Mouse (Mus musculus) liver, embryonic 13.5 days (tissue): ENCODE results near the gene Pik3r5. TPM values are rescaled to one million over a fixed set of nuclear protein-coding genes. Genes with fewer than 3 reads are reported as not detected.

Source experiments
- ATAC-seq: fragments of 200-750 bp; cut with Nextera tagmentation; 2 replicates; pipeline ENCODE4 v1.8.0; 2017; ENCODE audit warnings: low read depth, mild to moderate bottlenecking, moderate number of reproducible peaks, moderate library complexity
- DNase-seq: peaks from one replicate; pipeline ENCODE4 v3.0.0; 2022
- H3K27ac ChIP-seq: fragments of 300-500 bp; sonication (generic); 2 replicates; pipeline ENCODE4 v1.5.1; 2015; ENCODE audit warnings: moderate library complexity, mild to moderate bottlenecking, inconsistent platforms
- H3K27me3 ChIP-seq: fragments of 300-500 bp; sonication (generic); 2 replicates; pipeline ENCODE4 v1.6.1; 2015; ENCODE audit warnings: mild to moderate bottlenecking, inconsistent platforms
- H3K36me3 ChIP-seq: fragments of 300-500 bp; sonication (generic); 2 replicates; pipeline ENCODE4 v1.6.1; 2015; ENCODE audit warnings: mild to moderate bottlenecking, inconsistent platforms
- H3K4me1 ChIP-seq: fragments of 300-500 bp; sonication (generic); replicated peaks from 2 replicates; pipeline ENCODE4 v1.6.1; 2015; ENCODE audit warnings: inconsistent platforms
- H3K4me2 ChIP-seq: fragments of 300-500 bp; sonication (generic); 2 replicates; pipeline ENCODE4 v1.6.1; 2015; ENCODE audit warnings: inconsistent platforms, mild to moderate bottlenecking, moderate library complexity
- H3K4me3 ChIP-seq: fragments of 300-500 bp; sonication (generic); replicated peaks from 2 replicates; pipeline ENCODE4 v1.5.1; 2015; ENCODE audit warnings: mild to moderate bottlenecking, inconsistent platforms
- H3K9ac ChIP-seq: fragments of 300-500 bp; sonication (generic); 2 replicates; pipeline ENCODE4 v1.6.1; 2015; ENCODE audit warnings: mild to moderate bottlenecking, inconsistent platforms
- H3K9me3 ChIP-seq: fragments of 300-500 bp; sonication (generic); replicated peaks from 2 replicates; pipeline ENCODE4 v1.6.1; 2016; ENCODE audit warnings: inconsistent platforms
- WGBS: fragments of 180-500 bp; shearing (Covaris S2); methylation state at CpG from one replicate; pipeline ENCODE4 v1.1.7; 2015; ENCODE audit not compliant: insufficient replicate concordance; 5-methylcytosine and 5-hydroxymethylcytosine counted together
- polyA plus RNA-seq: library from polyadenylated mRNA; unstranded; fragments of >200 nt; fragmentation: Nextera tagmentation; extraction: Ambion mirVana; gene quantifications from 2 replicates; pipeline ENCODE4 v1.2.1, GENCODE M21; 2015

The Pik3r5 gene
- polyA plus RNA-seq, 1 experiment from 2014 or later: 0.15 TPM

- H3K9me3 ChIP-seq: no peaks in the 10 kb centered on the region
- H3K4me2 ChIP-seq: no peak overlapping the region
- H3K4me1 ChIP-seq: 0 out of 2 replicates have a peak, but pooled peaks cover 7% of the 10 kb centered on the region
- no peaks in the 10 kb centered on the region for H3K36me3 ChIP-seq
- ATAC-seq (no peak), DNase-seq (no peak)
- 54% methylated on average over 2 of the region's 2 CpGs for WGBS
- H3K27me3 ChIP-seq: peaks cover 29% of the 10 kb centered on the region
- H3K27ac ChIP-seq: no peak overlapping the region
- H3K9ac ChIP-seq: no peak overlapping the region
- H3K4me3 ChIP-seq: no peak overlapping the region
These were observed 2.8 kb downstream of the Pik3r5 start for GRCm38 (mm10) chr11:68434697-68435096.

DNA sequence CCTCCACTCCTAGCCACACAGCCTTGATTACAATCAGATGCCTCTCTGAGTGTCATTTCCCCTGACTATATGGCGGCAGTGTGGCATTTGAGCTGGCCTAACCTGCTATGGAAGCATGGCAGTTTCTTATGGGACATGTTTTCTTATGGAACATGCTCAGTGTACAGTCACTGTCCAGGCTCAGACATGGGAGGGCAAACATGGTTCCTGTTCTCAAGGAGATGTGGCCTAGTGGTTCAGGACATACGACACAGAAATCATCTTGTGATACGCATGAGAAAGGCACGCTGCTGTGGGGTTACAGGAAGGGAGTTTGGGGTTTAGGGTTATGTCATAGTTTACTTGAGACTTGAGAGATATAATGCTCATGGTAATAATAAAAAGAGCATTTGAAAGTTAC lies 3.7 kb downstream of the Pik3r5 start:
- H3K4me2 ChIP-seq: no peak overlapping the region
- 0 out of 2 replicates have a peak, but pooled peaks cover 7% of the 10 kb centered on the region for H3K4me1 ChIP-seq
- DNase-seq (no peak), ATAC-seq (no peak)
- H3K9me3 ChIP-seq: no peaks in the 10 kb centered on the region
- no peak overlapping the region for H3K27ac ChIP-seq
- H3K9ac ChIP-seq: no peak overlapping the region
- peaks cover 21% of the 10 kb centered on the region for H3K27me3 ChIP-seq
- no peaks in the 10 kb centered on the region for H3K36me3 ChIP-seq
- 75% methylated on average over 4 of the region's 4 CpGs for WGBS
- H3K4me3 ChIP-seq: no peak overlapping the region

- H3K27me3 ChIP-seq: peaks cover 14% of the 10 kb centered on the region
- no peak for ATAC-seq
These were observed 4.5 kb downstream of the Pik3r5 start for GRCm38 (mm10) chr11:68436376-68436775.

DNA sequence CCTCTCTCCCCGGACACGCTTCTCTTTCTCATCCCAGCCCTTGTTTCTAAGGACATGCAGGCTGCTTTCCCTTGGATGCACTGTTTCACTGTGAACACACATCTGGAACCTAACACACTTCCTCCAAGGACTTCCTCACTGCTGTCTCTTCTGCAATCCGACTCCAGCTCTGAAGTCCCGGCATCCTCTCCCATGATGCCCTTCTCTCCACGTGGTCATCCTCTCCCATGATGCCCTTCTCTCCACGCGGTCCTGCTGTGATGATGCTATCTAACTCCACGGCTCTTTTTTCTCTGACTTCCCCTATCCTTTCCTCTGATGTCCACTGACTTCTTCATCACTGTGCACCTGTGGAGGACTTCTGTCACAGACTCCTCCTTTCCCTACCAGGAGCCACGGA lies 8.2 kb downstream of the Pik3r5 start:
- H3K9me3 ChIP-seq: no peaks in the 10 kb centered on the region
- no peaks in the 10 kb centered on the region for H3K27me3 ChIP-seq
- H3K36me3 ChIP-seq: no peaks in the 10 kb centered on the region
- ATAC-seq: no peak
- no peak for DNase-seq
- no peak overlapping the region for H3K27ac ChIP-seq
- no peak overlapping the region for H3K4me3 ChIP-seq
- 51% methylated on average over 9 of the region's 9 CpGs for WGBS
- no peaks in the 10 kb centered on the region for H3K4me1 ChIP-seq
- H3K9ac ChIP-seq: no peak overlapping the region
- H3K4me2 ChIP-seq: no peak overlapping the region

More at GRCm38 (mm10) chr11:68436376-68436775, 4.5 kb downstream of the Pik3r5 start:
- no peak overlapping the region for H3K27ac ChIP-seq
- H3K36me3 ChIP-seq: no peaks in the 10 kb centered on the region
- H3K4me1 ChIP-seq: 0 out of 2 replicates have a peak, but pooled peaks cover 7% of the 10 kb centered on the region
- WGBS: 53% methylated on average over 5 of the region's 5 CpGs
- DNase-seq: no peak
- no peaks in the 10 kb centered on the region for H3K9me3 ChIP-seq
- no peak overlapping the region for H3K4me3 ChIP-seq
- H3K9ac ChIP-seq: no peak overlapping the region
- no peak overlapping the region for H3K4me2 ChIP-seq

GRCm38 (mm10) chr11:68440965-68441364 lies 9.0 kb downstream of the Pik3r5 start:
- no peak overlapping the region for H3K9ac ChIP-seq
- H3K9me3 ChIP-seq: no peaks in the 10 kb centered on the region
- WGBS: 44% methylated on average over 3 of the region's 5 CpGs
- ATAC-seq (no peak), DNase-seq (no peak)
- no peak overlapping the region for H3K4me2 ChIP-seq
- H3K27me3 ChIP-seq: no peaks in the 10 kb centered on the region
- no peaks in the 10 kb centered on the region for H3K4me1 ChIP-seq
- no peak overlapping the region for H3K27ac ChIP-seq
- no peak overlapping the region for H3K4me3 ChIP-seq
- no peaks in the 10 kb centered on the region for H3K36me3 ChIP-seq

DNA sequence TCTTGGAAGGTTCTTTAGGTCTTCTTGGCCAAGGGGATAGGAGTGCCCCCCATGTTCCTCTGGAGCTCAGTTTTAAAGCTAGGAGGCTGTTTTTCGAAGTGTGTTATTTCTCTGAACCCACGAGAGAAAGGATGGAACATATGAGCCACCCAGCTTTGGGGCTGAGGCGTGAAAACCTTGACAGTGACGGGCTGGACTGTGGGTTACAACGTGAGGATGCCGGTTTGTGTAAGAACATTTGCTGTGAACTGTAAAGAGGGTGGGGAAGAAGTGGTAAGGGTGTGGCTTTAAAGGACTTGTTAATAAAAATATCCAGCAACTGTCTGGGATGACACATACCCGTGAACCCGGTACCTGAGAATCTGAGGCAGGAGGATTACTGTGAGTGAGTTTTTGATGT lies 10.4 kb downstream of the Pik3r5 start:
- no peak overlapping the region for H3K9ac ChIP-seq

DNA sequence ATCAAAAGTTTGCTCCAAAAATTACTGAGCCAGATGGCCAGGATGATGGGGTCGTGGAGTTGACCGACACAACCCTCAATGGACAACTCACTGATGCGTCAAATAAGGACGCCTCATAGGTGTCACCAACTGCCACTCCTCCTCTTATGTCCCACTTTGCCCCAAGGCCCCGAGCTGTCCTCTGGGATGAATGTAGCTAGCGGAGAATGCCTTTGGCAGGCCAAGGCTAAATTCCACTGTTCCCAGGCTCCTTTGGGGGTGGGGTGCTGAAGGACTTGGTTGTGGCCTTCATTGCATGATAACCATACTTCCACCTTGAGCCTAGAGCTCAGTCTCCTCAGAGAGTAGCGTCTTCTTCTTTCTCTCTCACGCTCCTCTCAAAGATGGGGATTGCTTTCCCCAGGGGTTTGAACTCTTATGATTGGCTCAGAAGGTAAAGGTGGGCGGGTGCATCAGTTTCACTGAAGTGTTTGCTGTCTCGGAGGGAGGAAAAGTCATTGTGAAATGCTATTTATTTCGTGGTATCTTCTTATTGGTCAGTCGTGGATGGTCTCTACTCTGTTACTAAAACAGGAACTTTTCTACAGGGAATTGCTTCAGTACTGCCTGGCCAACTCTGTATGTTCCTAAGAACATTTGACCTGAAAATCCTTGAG lies 11.2 kb downstream of the Pik3r5 start:
- no peaks in the 10 kb centered on the region for H3K27me3 ChIP-seq
- ATAC-seq (no peak), DNase-seq (no peak)
- H3K4me2 ChIP-seq: no peak overlapping the region
- H3K27ac ChIP-seq: no peak overlapping the region
- no peak overlapping the region for H3K4me3 ChIP-seq
- H3K9ac ChIP-seq: no peak overlapping the region
- 57% methylated on average over 12 of the region's 12 CpGs for WGBS
- no peaks in the 10 kb centered on the region for H3K4me1 ChIP-seq
- no peaks in the 10 kb centered on the region for H3K9me3 ChIP-seq
- no peaks in the 10 kb centered on the region for H3K36me3 ChIP-seq

More for the DNA sequence above, 10.4 kb downstream of the Pik3r5 start:
- 68% methylated on average over 8 of the region's 8 CpGs for WGBS
- H3K27ac ChIP-seq: no peak overlapping the region
- no peak overlapping the region for H3K4me2 ChIP-seq
- H3K27me3 ChIP-seq: no peaks in the 10 kb centered on the region
- H3K9me3 ChIP-seq: no peaks in the 10 kb centered on the region
- H3K4me3 ChIP-seq: no peak overlapping the region
- DNase-seq: no peak
- ATAC-seq: no peak
- no peaks in the 10 kb centered on the region for H3K4me1 ChIP-seq
- no peaks in the 10 kb centered on the region for H3K36me3 ChIP-seq

DNA sequence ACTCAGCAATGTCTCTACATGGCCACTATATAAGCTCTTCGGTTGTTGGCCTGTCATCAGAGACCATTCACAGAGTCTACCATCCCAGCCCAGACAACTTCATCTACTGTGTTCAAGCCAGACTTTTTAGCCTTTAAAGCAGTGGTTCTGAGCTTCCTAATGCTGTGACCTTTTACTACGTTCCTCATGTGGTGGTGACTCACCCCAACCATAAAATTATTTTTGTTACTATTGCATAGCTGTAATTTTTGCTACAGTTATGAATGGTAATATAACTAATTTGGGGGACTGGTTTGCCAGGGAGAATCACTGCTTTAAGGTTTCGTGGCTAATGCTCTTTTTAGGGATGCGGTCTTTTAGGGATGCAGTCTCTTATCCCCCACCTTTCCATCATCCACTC lies 14.0 kb downstream of the Pik3r5 start:
- H3K4me3 ChIP-seq: no peak overlapping the region
- no peaks in the 10 kb centered on the region for H3K9me3 ChIP-seq
- 0 out of 2 replicates have a peak, but pooled peaks cover 2% of the 10 kb centered on the region for H3K4me1 ChIP-seq
- ATAC-seq (no peak), DNase-seq (no peak)
- WGBS: 71% methylated on average over 4 of the region's 4 CpGs
- H3K9ac ChIP-seq: no peak overlapping the region
- H3K36me3 ChIP-seq: no peaks in the 10 kb centered on the region
- no peaks in the 10 kb centered on the region for H3K27me3 ChIP-seq
- H3K27ac ChIP-seq: no peak overlapping the region
- no peak overlapping the region for H3K4me2 ChIP-seq

DNA sequence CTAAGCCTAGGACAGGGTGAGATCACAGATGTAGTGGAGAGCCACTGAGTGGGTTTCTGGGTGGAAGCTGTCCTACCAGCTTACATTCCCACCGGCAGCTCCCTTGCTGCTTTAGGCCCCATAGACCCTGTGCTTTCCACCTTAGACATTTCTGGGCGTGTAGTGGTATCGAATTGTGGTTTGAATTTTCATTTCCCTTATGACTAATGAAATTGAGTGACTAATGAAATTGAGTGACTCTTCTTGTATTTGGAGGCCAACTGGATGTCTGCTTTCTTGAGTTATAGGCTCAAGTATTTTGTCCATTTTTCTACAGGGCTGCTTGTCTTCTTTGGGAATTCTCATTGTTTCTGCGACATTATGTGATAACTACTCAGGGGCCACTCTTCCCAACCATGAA lies 14.6 kb downstream of the Pik3r5 start:
- H3K9ac ChIP-seq: no peak overlapping the region
- H3K9me3 ChIP-seq: no peaks in the 10 kb centered on the region
- ATAC-seq: no peak
- no peak for DNase-seq
- 63% methylated on average over 4 of the region's 4 CpGs for WGBS
- H3K36me3 ChIP-seq: no peaks in the 10 kb centered on the region
- H3K27ac ChIP-seq: no peak overlapping the region
- H3K4me1 ChIP-seq: peaks cover 5% of the 10 kb centered on the region; the same call in 1 of the 2 replicates
- no peaks in the 10 kb centered on the region for H3K27me3 ChIP-seq
- H3K4me2 ChIP-seq: no peak overlapping the region
- no peak overlapping the region for H3K4me3 ChIP-seq

DNA sequence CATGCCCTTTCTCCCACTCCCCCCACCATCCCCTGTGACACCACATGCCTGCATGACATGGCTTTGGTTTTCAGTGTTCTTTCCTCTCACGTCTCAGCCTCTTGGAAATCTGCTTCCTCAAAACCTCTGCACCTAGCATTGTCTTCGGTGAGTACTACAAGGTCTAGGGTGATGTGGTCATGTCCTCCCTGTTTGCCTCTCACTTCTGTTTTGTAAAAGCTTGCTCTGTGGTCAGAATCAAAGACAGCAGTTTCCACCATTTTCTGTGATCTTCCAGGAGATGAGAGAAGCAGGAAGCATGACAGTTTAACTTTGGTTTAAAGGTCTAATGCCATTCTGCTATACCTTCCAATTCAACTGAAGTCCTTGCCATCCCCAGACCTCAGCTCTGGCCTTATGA lies 15.3 kb downstream of the Pik3r5 start:
- Histone ChIP-seq H3K4me2 (no peak overlapping the region), H3K4me3 (no peak overlapping the region), H3K36me3 (no peaks in the 10 kb centered on the region), H3K27me3 (no peaks in the 10 kb centered on the region), H3K9ac (no peak overlapping the region), H3K9me3 (no peaks in the 10 kb centered on the region), H3K27ac (no peak overlapping the region), H3K4me1 (peaks cover 5% of the 10 kb centered on the region; the same call in 1 of the 2 replicates)
- no peak for DNase-seq
- WGBS: 43% methylated on average over 2 of the region's 2 CpGs
- ATAC-seq: no peak

- ATAC-seq (no peak), DNase-seq (no peak)
- Histone ChIP-seq H3K4me3 (no peak overlapping the region), H3K9ac (no peak overlapping the region), H3K36me3 (no peaks in the 10 kb centered on the region), H3K4me2 (no peak overlapping the region), H3K27ac (no peak overlapping the region), H3K4me1 (peaks cover 5% of the 10 kb centered on the region; the same call in 1 of the 2 replicates), H3K27me3 (no peaks in the 10 kb centered on the region), H3K9me3 (no peaks in the 10 kb centered on the region)
- 63% methylated on average over 7 of the region's 7 CpGs for WGBS
These were observed 16.4 kb downstream of the Pik3r5 start for GRCm38 (mm10) chr11:68448356-68448755.

- 21% methylated on average over 10 of the region's 10 CpGs for WGBS
- no peaks in the 10 kb centered on the region for H3K27me3 ChIP-seq
- no peak overlapping the region for H3K9ac ChIP-seq
- H3K4me1 ChIP-seq: peaks cover 5% of the 10 kb centered on the region; the same call in 1 of the 2 replicates
- H3K4me2 ChIP-seq: no peak overlapping the region
- no peaks in the 10 kb centered on the region for H3K36me3 ChIP-seq
- H3K4me3 ChIP-seq: no peak overlapping the region
- ATAC-seq (no peak), DNase-seq (no peak)
- no peak overlapping the region for H3K27ac ChIP-seq
- no peaks in the 10 kb centered on the region for H3K9me3 ChIP-seq
These were observed 19.4 kb downstream of the Pik3r5 start for GRCm38 (mm10) chr11:68451282-68451735.
